In genomic region chrX:99457996-99458395, GRCm38 (mm10) we compare ENCODE assay signal across 15 mouse cellular contexts. TPM values are rescaled to one million over a fixed set of nuclear protein-coding genes. Genes with fewer than 3 reads are reported as not detected.
DNase-seq lines count a peak whose midpoint lies in the region; ATAC-seq lines count a peak whose summit lies in the region.
"Had no signal": no experiment of that assay in that cellular context is flagged by ENCODE, and none has a peak within 500 bp of the region (broad histone marks: within the 10 kb centered on the region; RNA-seq: fewer than 3 reads in every experiment).

No protein-coding gene starts in this region.

- no peak overlapping the region for H3K9ac ChIP-seq in heart, embryonic 11.5 days (ENCODE audit: low read depth, low read length)
- no peak overlapping the region for H3K9ac ChIP-seq in neural tube, embryonic 11.5 days (ENCODE audit: low read length)
- H3K9ac ChIP-seq: liver, embryonic 13.5 days had no signal

- H3K4me1 ChIP-seq in heart, embryonic 11.5 days (ENCODE audit: control insufficient read depth, insufficient read depth, low read length) = peaks cover 18% of the 10 kb centered on the region
- H3K4me1 ChIP-seq in neural tube, embryonic 11.5 days (ENCODE audit: control insufficient read depth, insufficient read depth, low read length) = peaks cover 8% of the 10 kb centered on the region; the same call in 1 of the 2 replicates
- H3K4me1 ChIP-seq: liver, embryonic 13.5 days; megakaryocyte, embryonic 14.5 days had no signal

- H3K9me3 ChIP-seq in heart, embryonic 11.5 days (replicated peaks; ENCODE audit: control insufficient read depth, low read length) = no peaks in the 10 kb centered on the region
- H3K9me3 ChIP-seq in neural tube, embryonic 11.5 days (ENCODE audit: control insufficient read depth, low read length) = no peaks in the 10 kb centered on the region
- H3K9me3 ChIP-seq: liver, embryonic 13.5 days; megakaryocyte, embryonic 14.5 days had no signal

- intact Hi-C loops in left cerebral cortex, postnatal 4 days (cut with DNase I) = no loop called here

- no peaks in the 10 kb centered on the region for H3K36me3 ChIP-seq in heart, embryonic 11.5 days (ENCODE audit: control insufficient read depth, insufficient read depth, low read length)
- H3K36me3 ChIP-seq in neural tube, embryonic 11.5 days (ENCODE audit: control insufficient read depth, insufficient read depth, low read length) = no peaks in the 10 kb centered on the region
- H3K36me3 ChIP-seq: liver, embryonic 13.5 days had no signal

- peaks cover 14% of the 10 kb centered on the region; the same call in 1 of the 2 replicates for H3K27me3 ChIP-seq in heart, embryonic 11.5 days (ENCODE audit: control insufficient read depth, insufficient read depth, low read length)
- H3K27me3 ChIP-seq in neural tube, embryonic 11.5 days (ENCODE audit: control insufficient read depth, insufficient read depth, low read length) = no peaks in the 10 kb centered on the region

- ATAC-seq in heart, embryonic 11.5 days (replicated peaks; ENCODE audit: insufficient number of reproducible peaks, low FRiP score, low TSS enrichment) = no peak
- no peak for ATAC-seq in neural tube, embryonic 11.5 days (ENCODE audit: insufficient read depth, low FRiP score, low TSS enrichment)
- peak; percentile 25; the same call in 1 of the 2 replicates for ATAC-seq in granulocyte monocyte progenitor cell, adult 5-6 weeks (replicated peaks; ENCODE audit: poor library complexity, severe bottlenecking)

- H3K4me3 ChIP-seq in heart, embryonic 11.5 days (ENCODE audit: low read depth, low read length) = no peak overlapping the region
- no peak overlapping the region for H3K4me3 ChIP-seq in neural tube, embryonic 11.5 days (ENCODE audit: low read depth, low read length)
- H3K4me3 ChIP-seq: liver, embryonic 13.5 days; megakaryocyte, embryonic 14.5 days; myocyte had no signal

- peak; percentile 47 for DNase-seq in heart, postnatal 4 days
- peak; percentile 33 for DNase-seq in left cerebral cortex, postnatal 4 days
- DNase-seq in left cerebral cortex, adult 8-10 months (ENCODE audit: low spot score in 2 of 2) = no peak
- DNase-seq in neural tube, embryonic 11.5 days (ENCODE audit: low spot score) = no peak
- no peak for DNase-seq in neural tube, embryonic 10.5 days (ENCODE audit: extremely low spot score, low spot score)
- DNase-seq in layer of hippocampus, postnatal 10 days (ENCODE audit: low spot score in 2 of 2) = no peak
- DNase-seq: B cell, adult 2 months; gastrocnemius, postnatal 25 days; kidney, postnatal 36 days; liver, embryonic 13.5 days; right cerebral cortex, postnatal 25 days had no signal

- 69% methylated on average over 8 of the region's 8 CpGs for WGBS in heart, embryonic 11.5 days (ENCODE audit: insufficient replicate concordance)
- WGBS in neural tube, embryonic 11.5 days = 50% methylated on average over 8 of the region's 8 CpGs

- no peak overlapping the region for H3K27ac ChIP-seq in heart, embryonic 11.5 days (ENCODE audit: low read depth, low read length)
- H3K27ac ChIP-seq in neural tube, embryonic 11.5 days (ENCODE audit: low read depth, low read length) = 0 out of 2 replicates have a peak overlapping the region, but pooled peaks have one; percentile 35
- H3K27ac ChIP-seq: liver, embryonic 13.5 days had no signal

- H3K4me2 ChIP-seq in heart, embryonic 11.5 days = no peak overlapping the region
- H3K4me2 ChIP-seq in neural tube, embryonic 11.5 days (ENCODE audit: low read depth) = no peak overlapping the region
- H3K4me2 ChIP-seq: liver, embryonic 13.5 days had no signal

RNA-seq across cellular contexts. Expression of gene Pja1, which starts 13.1 kb away (rescaled TPM):
- total RNA-seq in heart, postnatal 4 days (2021) = 10 to 100 TPM; 37.7 to 40.0 TPM
- 97.3 and 110 TPM in 2 replicates for polyA plus RNA-seq in heart, embryonic 11.5 days (2014; fragmentation: Nextera tagmentation; extraction: Ambion mirVana)
- total RNA-seq in left cerebral cortex, postnatal 4 days (2021) = 100 to 1,000 TPM; 171 to 197 TPM
- 100 to 1,000 TPM; 187 to 208 (median 193) TPM for total RNA-seq in left cerebral cortex, adult 8-10 months (2022)
- polyA plus RNA-seq in neural tube, embryonic 11.5 days (2014; fragmentation: Nextera tagmentation; extraction: Ambion mirVana) = 207 and 232 TPM in 2 replicates
- total RNA-seq in granulocyte monocyte progenitor cell, adult 5-6 weeks (2014; fragmentation: Nextera tagmentation) = 20.8 and 23.3 TPM in 2 replicates
- total RNA-seq in granulocyte monocyte progenitor cell, adult 5-6 weeks (2017) = 29.5 and 37.8 TPM in 2 replicates
- 100 to 1,000 TPM; 181 to 185 TPM for total RNA-seq in layer of hippocampus, postnatal 10 days (2021)

Comparison
In these comparisons a context has a peak if more than half of its experiments do, and no peak if none do; other contexts are left out.
1. DNase-seq: peak in heart, postnatal 4 days (single experiment) and left cerebral cortex, postnatal 4 days (single experiment); none in left cerebral cortex, adult 8-10 months (0 of 2), neural tube, embryonic 11.5 days (single experiment), neural tube, embryonic 10.5 days (single experiment) and layer of hippocampus, postnatal 10 days (0 of 2).
2. RNA of gene Pja1, which starts 13.1 kb away (total RNA-seq): 171 to 197 TPM in left cerebral cortex, postnatal 4 days, 187 to 208 TPM in left cerebral cortex, adult 8-10 months and 181 to 185 TPM in layer of hippocampus, postnatal 10 days; 37.7 to 40.0 TPM in heart, postnatal 4 days and 20.8 to 37.8 TPM in granulocyte monocyte progenitor cell, adult 5-6 weeks; every median in the first group is over 4 times any median in the second.